19 mouse cellular contexts compared by ENCODE assay signal in genomic region chr3:26850207-26850606, GRCm38 (mm10).
"Had no signal": no experiment of that assay in that cellular context is flagged by ENCODE, and none has a peak within 500 bp of the region (broad histone marks: within the 10 kb centered on the region; RNA-seq: fewer than 3 reads in every experiment).

No protein-coding gene starts in this region.

- H3K4me1 ChIP-seq: kidney, embryonic 15.5 days; limb, embryonic 12.5 days; limb, embryonic 15.5 days; stomach, embryonic 15.5 days had no signal

- H3K27ac ChIP-seq: kidney, embryonic 15.5 days; limb, embryonic 12.5 days; limb, embryonic 15.5 days; liver, embryonic 14.5 days; macrophage; neural tube, embryonic 12.5 days; neural tube, embryonic 15.5 days; stomach, embryonic 15.5 days had no signal

- H3K9ac ChIP-seq: kidney, embryonic 15.5 days; limb, embryonic 12.5 days; limb, embryonic 15.5 days; liver, embryonic 14.5 days; liver, postnatal 0 days; lung, embryonic 14.5 days; neural tube, embryonic 12.5 days; neural tube, embryonic 15.5 days; stomach, embryonic 15.5 days had no signal

- H3K9me3 ChIP-seq: kidney, embryonic 15.5 days; limb, embryonic 15.5 days; neural tube, embryonic 12.5 days; neural tube, embryonic 15.5 days; stomach, embryonic 15.5 days had no signal

- ATAC-seq: liver, postnatal 0 days; lung, postnatal 0 days had no signal

- H3K27me3 ChIP-seq: kidney, embryonic 15.5 days; limb, embryonic 12.5 days; limb, embryonic 15.5 days; neural tube, embryonic 12.5 days; neural tube, embryonic 15.5 days; stomach, embryonic 15.5 days had no signal

- DNase-seq: kidney, adult 8-10 months; kidney, postnatal 14 days; kidney, postnatal 4 days; liver, postnatal 0 days; retina, postnatal 1 day; right cerebral cortex, postnatal 25 days; spleen, adult 18-20 months; thymus, postnatal 25 days had no signal

- H3K36me3 ChIP-seq: kidney, embryonic 15.5 days; limb, embryonic 12.5 days; limb, embryonic 15.5 days; neural tube, embryonic 12.5 days; neural tube, embryonic 15.5 days; stomach, embryonic 15.5 days had no signal

- H3K4me3 ChIP-seq: kidney, embryonic 15.5 days; limb, embryonic 12.5 days; limb, embryonic 15.5 days; neural tube, embryonic 12.5 days; neural tube, embryonic 15.5 days; stomach, embryonic 15.5 days had no signal

- H3K4me2 ChIP-seq: kidney, embryonic 15.5 days; limb, embryonic 12.5 days; limb, embryonic 15.5 days; liver, embryonic 11.5 days; lung, embryonic 14.5 days; neural tube, embryonic 12.5 days; neural tube, embryonic 15.5 days; stomach, embryonic 15.5 days had no signal
